ENCODE assay signal across 8 mouse cellular contexts in genomic region chr11:69935137-69935879, GRCm38 (mm10). TPM values are rescaled to one million over a fixed set of nuclear protein-coding genes. Genes with fewer than 3 reads are reported as not detected.
DNase-seq lines count a peak whose midpoint lies in the region; ATAC-seq and TF ChIP-seq lines count a peak whose summit lies in the region.

Gene Ybx2, plus strand, starts transcription at chr11:69935796.

- TF ChIP-seq CTCF in brain, embryonic 14.5 days (IDR thresholded peaks at IDR 0.05; ENCODE audit: borderline replicate concordance, extremely low read depth, insufficient read depth, insufficient read length), result no peak
- no peak for TF ChIP-seq CTCF in liver, adult 2 months (IDR thresholded peaks at IDR 0.05; ENCODE audit: low read depth, low read length)

- H3K79me2 ChIP-seq in liver, adult 2 months (ENCODE audit: control insufficient read depth, insufficient read depth, low read length), result no peaks in the 10 kb centered on the region
- H3K79me2 ChIP-seq in myocyte (ENCODE audit: control insufficient read depth, insufficient read depth), result no peaks in the 10 kb centered on the region

- peak within 1 kb of the TSS; percentile 99 for H3K4me2 ChIP-seq in heart, embryonic 11.5 days
- peak within 1 kb of the TSS; percentile 100 for H3K4me2 ChIP-seq in kidney, embryonic 15.5 days
- peak within 1 kb of the TSS; percentile 90 for H3K4me2 ChIP-seq in myocyte (ENCODE audit: low read depth)

- H3K27me3 ChIP-seq in erythroblast, embryonic 14.5 days (ENCODE audit: control insufficient read depth), result peaks cover 68% of the 10 kb centered on the region
- H3K27me3 ChIP-seq in heart, embryonic 11.5 days (ENCODE audit: control insufficient read depth, insufficient read depth, low read length), result peaks cover 43% of the 10 kb centered on the region
- peaks cover 34% of the 10 kb centered on the region for H3K27me3 ChIP-seq in kidney, embryonic 15.5 days
- H3K27me3 ChIP-seq in liver, adult 2 months (ENCODE audit: control insufficient read depth, insufficient read depth, low read length), result peaks cover 14% of the 10 kb centered on the region
- H3K27me3 ChIP-seq in myocyte (ENCODE audit: control insufficient read depth, insufficient read depth, insufficient read length), result peaks cover 44% of the 10 kb centered on the region
- peaks cover 3% of the 10 kb centered on the region for H3K27me3 ChIP-seq in splenic B cell, adult 2 months (ENCODE audit: control insufficient read depth, insufficient read depth, low read length, poor library complexity, severe bottlenecking)

- peak; percentile 30; the same call in 1 of the 2 replicates for TF ChIP-seq POLR2A in brain, embryonic 14.5 days (IDR thresholded peaks at IDR 0.05; ENCODE audit: borderline replicate concordance, extremely low read depth, insufficient read depth, insufficient read length, poor library complexity, severe bottlenecking)
- no peak for TF ChIP-seq POLR2A in liver, adult 2 months (IDR thresholded peaks at IDR 0.05; ENCODE audit: extremely low read depth, insufficient read depth, low read length)
- TF ChIP-seq POLR2A in myocyte (IDR thresholded peaks at IDR 0.05; ENCODE audit: insufficient read length, low read depth), result no peak

- H3ac ChIP-seq in myocyte (ENCODE audit: control insufficient read depth, insufficient read length), result peak within 1 kb of the TSS; percentile 6

- no peaks in the 10 kb centered on the region for H3K36me3 ChIP-seq in erythroblast, embryonic 14.5 days (ENCODE audit: control insufficient read depth)
- H3K36me3 ChIP-seq in heart, embryonic 11.5 days (ENCODE audit: control insufficient read depth, insufficient read depth, low read length), result no peaks in the 10 kb centered on the region
- H3K36me3 ChIP-seq in kidney, embryonic 15.5 days, result 0 out of 2 replicates have a peak, but pooled peaks cover 3% of the 10 kb centered on the region
- no peaks in the 10 kb centered on the region for H3K36me3 ChIP-seq in liver, adult 2 months (ENCODE audit: control insufficient read depth, insufficient read depth, low read length)
- H3K36me3 ChIP-seq in myocyte (ENCODE audit: control insufficient read depth, insufficient read depth), result no peaks in the 10 kb centered on the region
- no peaks in the 10 kb centered on the region for H3K36me3 ChIP-seq in splenic B cell, adult 2 months (ENCODE audit: control insufficient read depth, insufficient read depth, low read length, poor library complexity, severe bottlenecking)

- H3K27ac ChIP-seq in heart, embryonic 11.5 days (ENCODE audit: low read depth, low read length), result peak within 1 kb of the TSS; percentile 38; the same call in 1 of the 2 replicates
- peak within 1 kb of the TSS; percentile 42; the same call in 1 of the 2 replicates for H3K27ac ChIP-seq in kidney, embryonic 15.5 days
- no peak within 1 kb of the TSS for H3K27ac ChIP-seq in liver, adult 2 months (replicated peaks; ENCODE audit: insufficient read depth, low read depth, low read length)

- peaks cover 17% of the 10 kb centered on the region for H3K9me3 ChIP-seq in erythroblast, embryonic 14.5 days (ENCODE audit: control insufficient read depth, low read length)
- no peaks in the 10 kb centered on the region for H3K9me3 ChIP-seq in heart, embryonic 11.5 days (replicated peaks; ENCODE audit: control insufficient read depth, low read length)
- no peaks in the 10 kb centered on the region for H3K9me3 ChIP-seq in kidney, embryonic 15.5 days (replicated peaks)

- DNase-seq in CD4-positive, CD25-positive, alpha-beta regulatory T cell, adult 2 months (ENCODE audit: low read depth, low spot score), result peak; percentile 89
- peak; percentile 98 for DNase-seq in brain, embryonic 14.5 days (ENCODE audit: low read depth)
- DNase-seq in liver, adult 2 months (ENCODE audit: extremely low read depth, low read depth, low spot score), result peak; percentile 48
- peak; percentile 89 for DNase-seq in splenic B cell, adult 2 months (ENCODE audit: low read depth, low spot score)

- ATAC-seq in heart, embryonic 11.5 days (replicated peaks; ENCODE audit: insufficient number of reproducible peaks, low FRiP score, low TSS enrichment), result peak; percentile 88
- peak; percentile 89 for ATAC-seq in kidney, embryonic 15.5 days (replicated peaks; ENCODE audit: low FRiP score)

- peaks cover 58% of the 10 kb centered on the region for H3K4me1 ChIP-seq in erythroblast, embryonic 14.5 days (ENCODE audit: control insufficient read depth)
- H3K4me1 ChIP-seq in heart, embryonic 11.5 days (ENCODE audit: control insufficient read depth, insufficient read depth, low read length), result peaks cover 16% of the 10 kb centered on the region
- H3K4me1 ChIP-seq in kidney, embryonic 15.5 days, result peaks cover 54% of the 10 kb centered on the region
- peaks cover 5% of the 10 kb centered on the region for H3K4me1 ChIP-seq in liver, adult 2 months (ENCODE audit: control insufficient read depth, insufficient read depth, low read length)

- H3K9ac ChIP-seq in heart, embryonic 11.5 days (ENCODE audit: low read depth, low read length), result peak within 1 kb of the TSS; percentile 68
- peak within 1 kb of the TSS; percentile 60 for H3K9ac ChIP-seq in kidney, embryonic 15.5 days
- peak within 1 kb of the TSS; percentile 26; the same call in 1 of the 2 replicates for H3K9ac ChIP-seq in liver, adult 2 months (ENCODE audit: low read depth, low read length)

- WGBS in heart, embryonic 11.5 days (ENCODE audit: insufficient replicate concordance), result 2% methylated on average over 49 of the region's 62 CpGs
- 1% methylated on average over 48 of the region's 62 CpGs for WGBS in kidney, embryonic 15.5 days
- 3% methylated on average over 45 of the region's 62 CpGs for WGBS in liver, adult 2 months

- peak within 1 kb of the TSS; percentile 63 for H3K4me3 ChIP-seq in erythroblast, embryonic 14.5 days (replicated peaks)
- H3K4me3 ChIP-seq in heart, embryonic 11.5 days (ENCODE audit: low read depth, low read length), result peak within 1 kb of the TSS; percentile 55
- peak within 1 kb of the TSS; percentile 57 for H3K4me3 ChIP-seq in kidney, embryonic 15.5 days (replicated peaks)
- H3K4me3 ChIP-seq in liver, adult 2 months (ENCODE audit: insufficient read depth, low read depth, low read length), result peak within 1 kb of the TSS; percentile 49; the same call in 1 of the 2 replicates
- H3K4me3 ChIP-seq in myocyte, result no peak within 1 kb of the TSS

TF ChIP-seq in myocyte, 11 proteins besides CTCF, POLR2A, EP300 and RAD21:
- TF ChIP-seq MAX (IDR thresholded peaks at IDR 0.05; ENCODE audit: low read depth) (no peak), E2F4 (IDR thresholded peaks at IDR 0.05; ENCODE audit: insufficient read depth) (peak; percentile 90), USF1 (IDR thresholded peaks at IDR 0.05; ENCODE audit: low read depth) (peak; percentile 88)

RNA-seq across cellular contexts. Expression of gene Ybx2, which starts in this region (rescaled TPM):
- polyA plus RNA-seq in brain, embryonic 14.5 days (2012; rRNA removed), result 45.0 and 67.9 TPM in 2 replicates
- 0.29 and 0.38 TPM in 2 replicates for polyA plus RNA-seq in erythroblast, embryonic 14.5 days (2012)
- polyA plus RNA-seq in heart, embryonic 11.5 days (2014; fragmentation: Nextera tagmentation; extraction: Ambion mirVana), result 1.5 and 4.3 TPM in 2 replicates
- 6.3 and 7.5 TPM in 2 replicates for polyA plus RNA-seq in kidney, embryonic 15.5 days (2015; fragmentation: Nextera tagmentation; extraction: Ambion mirVana)
- total RNA-seq in liver, adult 2 months (2014; rRNA removed), result not detected in 2 replicates
- polyA plus RNA-seq in liver, adult 2 months (2012; rRNA removed), result 0.20 TPM in 1 of 2 replicates, not detected in the other
- 0.12 TPM for polyA plus RNA-seq in myocyte (2012; fragmentation: generic; extraction: Trizol)

Comparison
In these comparisons a context has a peak if more than half of its experiments do, and no peak if none do; other contexts are left out.
1. Peak in DNase-seq, H3K4me3 ChIP-seq and H3K9ac ChIP-seq in liver, adult 2 months; RNA of the gene not detected or under 1 TPM.
2. DNase-seq: peak in every context shown above with its lines; median percentile 98 in brain, embryonic 14.5 days; 89 in CD4-positive, CD25-positive, alpha-beta regulatory T cell, adult 2 months; 89 in splenic B cell, adult 2 months; 48 in liver, adult 2 months.